Mouse (Mus musculus) myocyte (in vitro differentiated cells): ENCODE measurements around the gene Net1.
"Not testable (repeated sequence)": the region's sequence is repeated elsewhere in the genome, so short reads cannot be mapped to it uniquely, and the experiment has no call there.

ENCODE experiments used
- CEBPB ChIP-seq: IDR thresholded peaks from 2 replicates; pipeline ENCODE4 v1.6.1; 2011; ENCODE audit warnings: mild to moderate bottlenecking, moderate library complexity; ENCODE audit not compliant: poor library complexity, insufficient read depth, severe bottlenecking
- E2F4 ChIP-seq: IDR thresholded peaks from one replicate; pipeline ENCODE4 v1.6.1; 2011; ENCODE audit warnings: mild to moderate bottlenecking, control low read depth, moderate library complexity; ENCODE audit not compliant: insufficient read depth
- MAX ChIP-seq: IDR thresholded peaks from one replicate; pipeline ENCODE4 v1.6.1; 2011; ENCODE audit warnings: low read depth, mild to moderate bottlenecking, control low read depth
- MYOD1 ChIP-seq, 3 experiments: IDR thresholded peaks; one replicate each; pipeline ENCODE4 v1.6.1; 2011; ENCODE audit warnings: control low read depth in 2 of 3, low read depth in 2 of 3, mild to moderate bottlenecking in 2 of 3, moderate library complexity in 1 of 3; ENCODE audit not compliant: insufficient read length in 2 of 3, control insufficient read depth in 1 of 3
- POLR2A ChIP-seq: IDR thresholded peaks from one replicate; pipeline ENCODE4 v1.6.1; 2011; ENCODE audit warnings: low read depth, mild to moderate bottlenecking, control low read depth, moderate library complexity; ENCODE audit not compliant: insufficient read length
- POLR2AphosphoS2 ChIP-seq: IDR thresholded peaks from one replicate; pipeline ENCODE4 v1.6.1; 2011; ENCODE audit warnings: low read depth, control low read depth; ENCODE audit not compliant: insufficient read length
- REST ChIP-seq: IDR thresholded peaks from one replicate; pipeline ENCODE4 v1.6.1; 2011; ENCODE audit warnings: mild to moderate bottlenecking, control low read depth, moderate library complexity; ENCODE audit not compliant: insufficient read depth, insufficient read length
- SRF ChIP-seq: IDR thresholded peaks from one replicate; pipeline ENCODE4 v1.6.1; 2011; ENCODE audit warnings: low read depth; ENCODE audit not compliant: control insufficient read depth, insufficient read length
- TCF12 ChIP-seq: IDR thresholded peaks from one replicate; pipeline ENCODE4 v1.6.1; 2011; ENCODE audit warnings: mild to moderate bottlenecking, control low read depth; ENCODE audit not compliant: poor library complexity, insufficient read depth, severe bottlenecking
- TCF3 ChIP-seq: IDR thresholded peaks from one replicate; pipeline ENCODE4 v1.6.1; 2011; ENCODE audit warnings: low read depth, control low read depth; ENCODE audit not compliant: insufficient read length
- USF1 ChIP-seq: IDR thresholded peaks from one replicate; pipeline ENCODE4 v1.6.1; 2011; ENCODE audit warnings: low read depth, mild to moderate bottlenecking, control low read depth, moderate library complexity

DNA sequence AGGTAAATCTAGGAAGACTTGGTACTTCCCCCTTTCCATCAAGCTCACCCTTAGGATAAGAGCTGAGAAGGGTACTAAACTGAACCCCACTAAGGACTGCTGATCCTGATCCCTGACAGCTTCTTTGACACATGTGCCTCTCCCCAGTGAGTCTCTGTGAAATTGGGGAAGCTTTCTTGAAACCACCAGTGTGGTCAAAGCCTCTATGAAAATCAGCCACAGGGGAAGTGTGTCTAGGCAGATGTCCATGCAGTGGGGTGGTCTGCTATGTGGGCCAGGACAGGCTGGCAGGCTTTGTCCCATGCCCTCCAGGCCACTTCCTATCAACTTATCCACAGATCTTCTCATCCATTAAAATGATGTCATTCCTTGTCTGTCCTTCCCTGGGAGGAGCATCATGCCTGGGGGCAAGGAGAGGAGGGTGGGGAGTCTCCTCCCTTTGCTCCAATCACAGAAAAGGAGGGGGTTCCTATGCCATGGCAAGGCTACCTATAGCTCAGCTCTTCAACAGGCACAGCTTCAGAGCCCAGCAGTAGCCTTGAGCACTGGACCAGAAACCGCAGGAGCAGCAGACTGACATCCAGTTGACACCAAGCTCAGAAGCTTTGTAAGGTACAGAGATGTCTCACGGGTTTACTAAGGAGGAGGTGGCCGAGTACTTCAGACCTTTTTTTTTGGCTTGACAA lies 64.2 kb downstream of the Net1 start, which contains the start of gene Calm5:
- not testable (repeated sequence) for TF ChIP-seq POLR2A; USF1; TCF12; E2F4; MAX; POLR2AphosphoS2; MYOD1 (IDR thresholded peaks at IDR 0.05; ENCODE audit: control insufficient read depth in 1 of 3, insufficient read length in 2 of 3, low read depth in 2 of 3); CEBPB; TCF3; SRF; REST
